Mouse (Mus musculus) T-cell, adult 66 days (primary cell): ENCODE results near the gene Pprc1. TPM values are rescaled to one million over a fixed set of nuclear protein-coding genes. Genes with fewer than 3 reads are reported as not detected.

Experiments used
- total RNA-seq, 2 experiments: library from RNA; stranded (reverse); gene quantifications; 3 replicates in 1 of 2; 4 replicates in 1 of 2; pipeline ENCODE4 v1.2.4; 2023

The Pprc1 gene
- total RNA-seq, result 100 to 1,000 TPM; 112 to 123 TPM

GRCm38 (mm10) chr19:46044271-46044992 lies at the start of gene Pprc1:
TSS of gene Pprc1 (plus strand) at chr19:46044886.

GRCm38 (mm10) chr19:45997785-45998693 lies 46.6 kb upstream of the Pprc1 start, which contains the start of gene Armh3:
TSS of gene Armh3 (minus strand) at chr19:45998488.

GRCm38 (mm10) chr19:46003371-46004226 lies 41.1 kb upstream of the Pprc1 start, which contains the start of gene Hps6:
TSS of gene Hps6 (plus strand) at chr19:46003508.

GRCm38 (mm10) chr19:46044993-46045695 lies 458 bp downstream of the Pprc1 start, which contains the start of gene Ldb1:
TSS of gene Ldb1 (minus strand) at chr19:46045214.

GRCm38 (mm10) chr19:46075616-46076607 lies 31.2 kb downstream of the Pprc1 start, which contains the start of gene Nolc1:
TSS of gene Nolc1 (plus strand) at chr19:46075863.

Other genes starting within 250 kb of the Pprc1 start
- 1 to 10 TPM; 3.6 to 5.6 TPM for gene Kcnip2, start 228.8 kb upstream of the Pprc1 start, total RNA-seq
- gene Armh3, start 46.4 kb upstream of the Pprc1 start, total RNA-seq, result 10 to 100 TPM; 20.7 to 26.2 TPM
- 10 to 100 TPM in 1 of 2 experiments, 1 to 10 TPM in 1; 9.2 to 10.5 TPM for gene Hps6, start 41.4 kb upstream of the Pprc1 start, total RNA-seq
- 100 to 1,000 TPM; 360 to 379 TPM for gene Ldb1, start 328 bp downstream of the Pprc1 start, total RNA-seq
- gene Nolc1, start 31.0 kb downstream of the Pprc1 start, total RNA-seq, result 10 to 100 TPM; 75.6 to 81.5 TPM
- gene Elovl3, start 87.0 kb downstream of the Pprc1 start, total RNA-seq, result not detected
- not detected for gene Pitx3, start 103.4 kb downstream of the Pprc1 start, total RNA-seq
- 10 to 100 TPM; 87.0 to 91.4 TPM for gene Gbf1, start 107.6 kb downstream of the Pprc1 start, total RNA-seq